Mouse (Mus musculus) hindbrain, postnatal 0 days (tissue): ENCODE data around the gene Sucla2. TPM values are rescaled to one million over a fixed set of nuclear protein-coding genes. Genes with fewer than 3 reads are reported as not detected.
A peak's percentile ranks its signal among the peaks of the same experiment; 100 is the strongest.
"Not testable (repeated sequence)": the region's sequence is repeated elsewhere in the genome, so short reads cannot be mapped to it uniquely, and the experiment has no call there.

Experiments
- ATAC-seq: fragments of 200-750 bp; cut with Nextera tagmentation; 2 replicates; pipeline ENCODE4 v1.8.0; 2017; ENCODE audit warnings: mild to moderate bottlenecking, moderate TSS enrichment, moderate library complexity
- DNase-seq: peaks from one replicate; pipeline ENCODE4 v3.0.0-alpha.2; 2015; ENCODE audit warnings: low spot score
- H3K27ac ChIP-seq: fragments of 300-500 bp; sonication (generic); 2 replicates; pipeline ENCODE4 v1.5.1; 2014; ENCODE audit warnings: mild to moderate bottlenecking
- H3K27me3 ChIP-seq: fragments of 300-500 bp; sonication (generic); 2 replicates; pipeline ENCODE4 v1.6.1; 2014; ENCODE audit warnings: low read length, mixed read lengths; ENCODE audit not compliant: insufficient read depth
- H3K36me3 ChIP-seq: fragments of 300-500 bp; sonication (generic); 2 replicates; pipeline ENCODE4 v1.6.1; 2014; ENCODE audit warnings: low read length, mixed read lengths; ENCODE audit not compliant: insufficient read depth
- H3K4me1 ChIP-seq: fragments of 300-500 bp; sonication (generic); 2 replicates; pipeline ENCODE4 v1.6.1; 2014; ENCODE audit warnings: antibody characterized with exemption, low read length, mixed read lengths; ENCODE audit not compliant: insufficient read depth
- H3K4me2 ChIP-seq: fragments of 300-500 bp; sonication (generic); 2 replicates; pipeline ENCODE4 v1.6.1; 2014; ENCODE audit warnings: low read depth, mild to moderate bottlenecking, low read length, moderate library complexity, mixed read lengths
- H3K4me3 ChIP-seq: fragments of 300-500 bp; sonication (generic); 2 replicates; pipeline ENCODE4 v1.5.1; 2014; ENCODE audit warnings: low read length
- H3K9ac ChIP-seq: fragments of 300-500 bp; sonication (generic); replicated peaks from 2 replicates; pipeline ENCODE4 v1.6.1; 2014; ENCODE audit warnings: mild to moderate bottlenecking, low read length, moderate library complexity, mixed read lengths
- H3K9me3 ChIP-seq: fragments of 300-500 bp; sonication (generic); 2 replicates; pipeline ENCODE4 v1.6.1; 2016; ENCODE audit warnings: low read length, mixed read lengths
- CTCF ChIP-seq: IDR thresholded peaks from 2 replicates; pipeline ENCODE4 v1.5.1; 2016; ENCODE audit warnings: antibody characterized with exemption, control low read depth, low read depth
- WGBS: fragments of 180-500 bp; shearing (Covaris S2); extraction: QIAGEN DNeasy Blood & Tissue Kit; methylation state at CpG from one replicate; pipeline ENCODE4 v1.1.7; 2014; 5-methylcytosine and 5-hydroxymethylcytosine counted together
- polyA plus RNA-seq: library from polyadenylated mRNA; unstranded; fragments of >200 nt; fragmentation: Nextera tagmentation; extraction: Ambion mirVana; gene quantifications from 2 replicates; pipeline ENCODE4 v1.2.1, GENCODE M21; 2015
- total RNA-seq: library from RNA; depleted of rRNA; stranded (reverse); fragments of >200 nt; gene quantifications from 2 replicates; pipeline ENCODE4 v1.2.3, GENCODE M21; 2014

The Sucla2 gene
- total and polyA plus RNA-seq, 2 experiments from 2014 or later: 65.4 to 157 TPM

GRCm38 (mm10) chr14:73552341-73553121 lies 27.4 kb downstream of the Sucla2 start:
- peak overlapping the region; percentile 75 for H3K4me2 ChIP-seq
- TF ChIP-seq CTCF: peak; percentile 13
- ATAC-seq (peak; percentile 97), DNase-seq (peak; percentile 97)
- H3K4me3 ChIP-seq: peak overlapping the region; percentile 91
- no peaks in the 10 kb centered on the region for H3K27me3 ChIP-seq
- H3K9me3 ChIP-seq: no peaks in the 10 kb centered on the region
- 0 out of 2 replicates have a peak, but pooled peaks cover 7% of the 10 kb centered on the region for H3K4me1 ChIP-seq
- H3K9ac ChIP-seq: peak overlapping the region; percentile 94
- 3% methylated on average over 61 of the region's 61 CpGs for WGBS
- H3K36me3 ChIP-seq: no peaks in the 10 kb centered on the region
- peak overlapping the region; percentile 82 for H3K27ac ChIP-seq

- peak overlapping the region; percentile 75 for H3K4me2 ChIP-seq
- H3K36me3 ChIP-seq: no peaks in the 10 kb centered on the region
- TF ChIP-seq CTCF: no peak
- H3K4me3 ChIP-seq: peak overlapping the region; percentile 91
- H3K9me3 ChIP-seq: no peaks in the 10 kb centered on the region
- 0 out of 2 replicates have a peak, but pooled peaks cover 7% of the 10 kb centered on the region for H3K4me1 ChIP-seq
- ATAC-seq (no peak; the same call in 1 of the 2 replicates), DNase-seq (peak; percentile 3)
- WGBS: 1% methylated on average over 10 of the region's 10 CpGs
- H3K27me3 ChIP-seq: no peaks in the 10 kb centered on the region
- peak overlapping the region; percentile 94 for H3K9ac ChIP-seq
- peak overlapping the region; percentile 82 for H3K27ac ChIP-seq
These were observed 28.1 kb downstream of the Sucla2 start for GRCm38 (mm10) chr14:73553122-73553696.

DNA sequence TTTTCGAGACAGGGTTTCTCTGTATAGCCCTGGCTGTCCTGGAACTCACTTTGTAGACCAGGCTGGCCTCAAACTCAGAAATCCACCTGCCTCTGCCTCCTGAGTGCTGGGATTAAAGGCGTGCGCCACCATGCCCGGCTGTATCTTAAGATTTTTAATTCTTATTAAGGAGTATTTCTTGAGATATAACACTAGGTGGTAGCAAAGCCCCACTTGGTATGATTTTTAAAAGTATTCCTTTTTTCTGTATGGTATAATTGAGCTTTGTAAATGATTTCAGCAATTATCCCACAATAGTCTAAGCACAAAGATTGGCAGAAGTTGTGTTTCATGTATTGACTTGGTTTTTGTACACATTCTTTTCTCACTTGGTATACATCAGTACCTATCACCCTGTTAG lies 44.7 kb downstream of the Sucla2 start:
- H3K4me1 ChIP-seq, H3K4me2 ChIP-seq, H3K36me3 ChIP-seq, H3K9me3 ChIP-seq, H3K4me3 ChIP-seq, ATAC-seq, H3K27ac ChIP-seq, H3K27me3 ChIP-seq, H3K9ac ChIP-seq: not testable (repeated sequence)
- WGBS: 90% methylated on average over 4 of the region's 4 CpGs
- DNase-seq: peak; percentile 12
- peak; percentile 39 for TF ChIP-seq CTCF

- H3K4me3 ChIP-seq: no peak overlapping the region
- DNase-seq: no peak
- H3K9me3 ChIP-seq: no peaks in the 10 kb centered on the region
- 0 out of 2 replicates have a peak, but pooled peaks cover 4% of the 10 kb centered on the region for H3K36me3 ChIP-seq
- TF ChIP-seq CTCF: no peak
- WGBS: 91% methylated on average over 4 of the region's 4 CpGs
- H3K4me1 ChIP-seq: no peaks in the 10 kb centered on the region
- no peak overlapping the region for H3K27ac ChIP-seq
- no peak for ATAC-seq
- H3K4me2 ChIP-seq: no peak overlapping the region
- no peaks in the 10 kb centered on the region for H3K27me3 ChIP-seq
- H3K9ac ChIP-seq: no peak overlapping the region
These were observed 46.0 kb downstream of the Sucla2 start for GRCm38 (mm10) chr14:73571143-73571542.

DNA sequence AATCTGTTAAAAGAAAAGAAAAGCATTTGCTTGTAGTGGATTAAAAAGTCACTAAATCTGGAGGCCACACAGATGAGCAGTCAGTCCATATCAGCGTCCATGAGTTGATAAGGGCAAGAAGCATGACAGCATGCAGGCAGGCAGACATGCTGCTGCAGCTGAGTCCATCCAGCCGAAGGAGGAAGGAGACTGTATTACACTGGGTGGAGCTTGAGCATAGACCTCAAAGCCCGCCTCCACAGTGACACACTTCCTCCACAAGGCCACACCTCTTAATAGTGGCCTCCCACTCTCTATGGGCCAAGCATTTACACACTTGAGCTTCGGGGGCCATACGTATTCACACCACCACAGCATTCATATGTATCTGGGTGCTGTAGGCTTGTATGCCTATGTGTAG lies 48.9 kb downstream of the Sucla2 start:
- no peak overlapping the region for H3K4me3 ChIP-seq
- no peak overlapping the region for H3K4me2 ChIP-seq
- H3K4me1 ChIP-seq: no peaks in the 10 kb centered on the region
- H3K9ac ChIP-seq: no peak overlapping the region
- DNase-seq: no peak
- WGBS: 96% methylated on average over 5 of the region's 5 CpGs
- no peaks in the 10 kb centered on the region for H3K27me3 ChIP-seq
- H3K36me3 ChIP-seq: 0 out of 2 replicates have a peak, but pooled peaks cover 4% of the 10 kb centered on the region
- no peak for TF ChIP-seq CTCF
- ATAC-seq: peak; percentile 45; the same call in 1 of the 2 replicates
- H3K27ac ChIP-seq: no peak overlapping the region
- no peaks in the 10 kb centered on the region for H3K9me3 ChIP-seq

GRCm38 (mm10) chr14:73576336-73576735 lies 51.2 kb downstream of the Sucla2 start:
- H3K36me3 ChIP-seq: peaks cover 2% of the 10 kb centered on the region; the same call in 1 of the 2 replicates
- no peaks in the 10 kb centered on the region for H3K4me1 ChIP-seq
- no peak overlapping the region for H3K27ac ChIP-seq
- H3K9me3 ChIP-seq: no peaks in the 10 kb centered on the region
- DNase-seq (no peak), ATAC-seq (no peak)
- TF ChIP-seq CTCF: no peak
- H3K27me3 ChIP-seq: no peaks in the 10 kb centered on the region
- no peak overlapping the region for H3K4me2 ChIP-seq
- H3K9ac ChIP-seq: no peak overlapping the region
- no peak overlapping the region for H3K4me3 ChIP-seq

DNA sequence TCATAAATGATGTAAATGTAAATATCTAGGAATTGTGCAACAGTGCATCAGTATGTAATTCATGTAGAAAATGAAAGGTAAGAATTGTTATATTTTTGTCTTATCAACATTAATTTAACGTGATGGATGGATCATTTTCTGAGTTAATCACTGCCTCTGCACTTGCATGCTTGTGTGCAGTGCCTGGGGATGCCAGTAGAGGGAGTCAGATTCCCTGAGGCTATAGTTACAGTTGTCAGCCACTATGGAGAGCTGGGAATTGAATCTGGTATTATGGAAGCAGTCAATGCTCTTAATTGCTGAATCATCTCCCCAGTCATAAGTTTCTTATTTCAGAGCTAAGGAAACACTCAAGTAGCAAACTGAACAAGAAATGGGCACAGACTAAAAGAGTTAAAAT lies 63.0 kb downstream of the Sucla2 start:
- Histone ChIP-seq H3K9me3 (no peaks in the 10 kb centered on the region), H3K36me3 (peaks cover 7% of the 10 kb centered on the region), H3K27me3 (no peaks in the 10 kb centered on the region), H3K4me1 (no peaks in the 10 kb centered on the region), H3K9ac (no peak overlapping the region), H3K4me2 (no peak overlapping the region), H3K27ac (no peak overlapping the region), H3K4me3 (no peak overlapping the region)
- ATAC-seq (no peak), DNase-seq (no peak)
- WGBS: 81% methylated on average over 1 of the region's 1 CpGs
- TF ChIP-seq CTCF: peak; percentile 25
